Mouse (Mus musculus): ENCODE data around the gene Bpifb5. TPM values are rescaled to one million over a fixed set of nuclear protein-coding genes. Genes with fewer than 3 reads are reported as not detected.
"Not testable (repeated sequence)": the region's sequence is repeated elsewhere in the genome, so short reads cannot be mapped to it uniquely, and the experiment has no call there.

Bpifb5 gene
- polyA plus RNA-seq, 1 experiment from 2014 or later, result not detected

DNA sequence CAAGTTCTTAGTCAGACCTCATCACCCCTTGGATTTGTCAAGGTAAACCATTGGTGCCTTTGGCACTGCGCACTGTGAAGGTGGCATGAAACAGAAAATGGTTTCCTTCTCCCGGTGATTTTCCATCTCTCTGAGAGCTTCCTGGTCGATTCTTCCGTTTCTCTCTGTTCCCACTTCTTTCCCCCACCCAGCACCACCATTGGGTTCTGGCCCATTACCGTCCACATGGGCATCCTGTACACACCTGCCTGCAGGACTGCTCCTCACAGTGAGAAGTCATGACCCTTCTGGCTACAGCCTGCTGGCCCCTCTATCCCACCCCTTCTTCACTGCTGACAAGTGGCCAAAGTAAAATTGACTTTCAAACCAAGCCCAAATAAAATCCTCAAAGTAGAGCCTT is 21.8 kb downstream of the Bpifb5 start:
- 89% methylated on average over 5 of the region's 5 CpGs for WGBS
- no peak for DNase-seq (ENCODE audit: low spot score)
- no peaks in the 10 kb centered on the region for H3K27me3 ChIP-seq (replicated peaks; ENCODE audit: control insufficient read depth, insufficient read depth, low read length)
- H3K4me2 ChIP-seq, result no peak overlapping the region
- no peak overlapping the region for H3K4me3 ChIP-seq (ENCODE audit: low read depth, low read length)
- no peaks in the 10 kb centered on the region for H3K36me3 ChIP-seq (ENCODE audit: control insufficient read depth, insufficient read depth, low read length)
- no peaks in the 10 kb centered on the region for H3K4me1 ChIP-seq (replicated peaks; ENCODE audit: control insufficient read depth, insufficient read depth, low read length)
- ATAC-seq (replicated peaks; ENCODE audit: low FRiP score), result no peak
- H3K9ac ChIP-seq (ENCODE audit: low read depth, low read length), result no peak overlapping the region
- no peaks in the 10 kb centered on the region for H3K9me3 ChIP-seq (ENCODE audit: control insufficient read depth, low read length)
- H3K27ac ChIP-seq (ENCODE audit: low read depth, low read length), result no peak overlapping the region

DNA sequence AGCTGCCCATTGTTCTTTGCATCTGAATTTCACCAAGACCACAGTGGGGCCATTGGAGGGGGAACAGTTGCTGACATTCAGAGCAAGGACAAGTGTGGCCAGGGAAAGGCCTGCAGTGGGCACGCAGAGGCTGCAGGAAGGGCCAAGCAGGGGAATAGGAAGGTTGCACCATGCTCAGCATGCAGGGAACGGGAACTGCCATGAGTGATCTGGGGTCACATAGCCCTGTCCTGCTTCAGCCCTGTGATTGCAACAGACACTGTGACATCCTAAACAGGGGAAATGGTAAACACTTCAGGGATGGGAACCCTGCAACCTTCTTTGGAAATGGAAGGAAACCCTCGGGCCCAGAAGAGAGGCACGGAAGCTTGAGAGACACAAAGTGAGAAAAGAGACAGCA is 31.7 kb downstream of the Bpifb5 start:
- not testable (repeated sequence) for H3K27me3 ChIP-seq (replicated peaks; ENCODE audit: control insufficient read depth, insufficient read depth, low read length); H3K4me2 ChIP-seq; DNase-seq (ENCODE audit: low spot score); H3K36me3 ChIP-seq (ENCODE audit: control insufficient read depth, insufficient read depth, low read length); H3K9me3 ChIP-seq (ENCODE audit: control insufficient read depth, low read length); H3K9ac ChIP-seq (ENCODE audit: low read depth, low read length); H3K4me3 ChIP-seq (ENCODE audit: low read depth, low read length); ATAC-seq (replicated peaks; ENCODE audit: low FRiP score); H3K4me1 ChIP-seq (replicated peaks; ENCODE audit: control insufficient read depth, insufficient read depth, low read length); H3K27ac ChIP-seq (ENCODE audit: low read depth, low read length)
- 82% methylated on average over 2 of the region's 4 CpGs for WGBS

GRCm38 (mm10) chr2:154255770-154256169 is 32.2 kb downstream of the Bpifb5 start:
- H3K9me3 ChIP-seq (ENCODE audit: control insufficient read depth, low read length), result no peaks in the 10 kb centered on the region
- H3K4me1 ChIP-seq (replicated peaks; ENCODE audit: control insufficient read depth, insufficient read depth, low read length), result no peaks in the 10 kb centered on the region
- H3K27ac ChIP-seq (ENCODE audit: low read depth, low read length), result no peak overlapping the region
- H3K36me3 ChIP-seq (ENCODE audit: control insufficient read depth, insufficient read depth, low read length), result no peaks in the 10 kb centered on the region
- DNase-seq (ENCODE audit: low spot score) (no peak), ATAC-seq (replicated peaks; ENCODE audit: low FRiP score) (no peak)
- no peak overlapping the region for H3K9ac ChIP-seq (ENCODE audit: low read depth, low read length)
- no peak overlapping the region for H3K4me2 ChIP-seq
- no peak overlapping the region for H3K4me3 ChIP-seq (ENCODE audit: low read depth, low read length)
- H3K27me3 ChIP-seq (replicated peaks; ENCODE audit: control insufficient read depth, insufficient read depth, low read length), result no peaks in the 10 kb centered on the region
- 75% methylated on average over 4 of the region's 4 CpGs for WGBS

- H3K4me2 ChIP-seq; H3K4me1 ChIP-seq (replicated peaks; ENCODE audit: control insufficient read depth, insufficient read depth, low read length); ATAC-seq (replicated peaks; ENCODE audit: low FRiP score); DNase-seq (ENCODE audit: low spot score); H3K9ac ChIP-seq (ENCODE audit: low read depth, low read length); H3K9me3 ChIP-seq (ENCODE audit: control insufficient read depth, low read length); H3K4me3 ChIP-seq (ENCODE audit: low read depth, low read length); H3K36me3 ChIP-seq (ENCODE audit: control insufficient read depth, insufficient read depth, low read length); H3K27ac ChIP-seq (ENCODE audit: low read depth, low read length); H3K27me3 ChIP-seq (replicated peaks; ENCODE audit: control insufficient read depth, insufficient read depth, low read length): not testable (repeated sequence)
- WGBS, result 74% methylated on average over 5 of the region's 5 CpGs
Observed at GRCm38 (mm10) chr2:154257554-154257953, 34.0 kb downstream of the Bpifb5 start, which contains the start of gene Bpifb9a. TSS of gene Bpifb9a (plus strand) at chr2:154257854.

DNA sequence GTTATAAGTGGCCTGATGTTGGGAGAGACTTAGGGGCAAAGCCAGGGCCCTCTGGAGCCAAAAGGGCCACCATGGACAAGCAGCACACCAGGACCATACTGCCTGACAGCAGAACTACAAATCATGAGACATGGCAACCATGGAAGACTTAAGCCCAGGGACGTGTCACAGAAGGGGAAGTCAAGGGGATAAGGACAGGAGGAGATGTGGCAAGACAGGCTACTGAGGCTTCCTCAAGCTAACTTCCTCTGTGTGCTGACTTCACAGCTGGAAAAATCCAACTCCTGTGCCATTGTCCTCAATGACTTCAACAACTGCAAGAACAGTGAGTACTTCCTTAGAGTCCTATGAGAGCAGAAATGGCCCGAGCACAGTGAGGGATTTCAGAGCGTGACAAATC is 40.9 kb downstream of the Bpifb5 start:
- H3K4me3 ChIP-seq (ENCODE audit: low read depth, low read length); H3K4me2 ChIP-seq; H3K4me1 ChIP-seq (replicated peaks; ENCODE audit: control insufficient read depth, insufficient read depth, low read length); H3K9me3 ChIP-seq (ENCODE audit: control insufficient read depth, low read length); H3K27ac ChIP-seq (ENCODE audit: low read depth, low read length); H3K27me3 ChIP-seq (replicated peaks; ENCODE audit: control insufficient read depth, insufficient read depth, low read length); H3K9ac ChIP-seq (ENCODE audit: low read depth, low read length); H3K36me3 ChIP-seq (ENCODE audit: control insufficient read depth, insufficient read depth, low read length); DNase-seq (ENCODE audit: low spot score); ATAC-seq (replicated peaks; ENCODE audit: low FRiP score): not testable (repeated sequence)
- WGBS, result 60% methylated on average over 2 of the region's 3 CpGs

Other genes starting within 250 kb of the Bpifb5 start
- gene Bpifa6, start 248.8 kb upstream of the Bpifb5 start, polyA plus RNA-seq (2014; fragmentation: Nextera tagmentation; extraction: Ambion mirVana), result not detected in 2 replicates
- not detected in 2 replicates for gene Bpifa2, start 215.5 kb upstream of the Bpifb5 start, polyA plus RNA-seq (2014; fragmentation: Nextera tagmentation; extraction: Ambion mirVana)
- not detected in 2 replicates for gene Bpifa3, start 93.4 kb upstream of the Bpifb5 start, polyA plus RNA-seq (2014; fragmentation: Nextera tagmentation; extraction: Ambion mirVana)
- gene Bpifa1, start 80.9 kb upstream of the Bpifb5 start, polyA plus RNA-seq (2014; fragmentation: Nextera tagmentation; extraction: Ambion mirVana), result 0.32 TPM in 1 of 2 replicates, not detected in the other
- not detected in 2 replicates for gene Bpifa5, start 61.1 kb upstream of the Bpifb5 start, polyA plus RNA-seq (2014; fragmentation: Nextera tagmentation; extraction: Ambion mirVana)
- 0.14 TPM in 1 of 2 replicates, not detected in the other for gene Bpifb1, start 32.9 kb upstream of the Bpifb5 start, polyA plus RNA-seq (2014; fragmentation: Nextera tagmentation; extraction: Ambion mirVana)
- not detected in 2 replicates for gene Bpifb9a, start 34.1 kb downstream of the Bpifb5 start, polyA plus RNA-seq (2014; fragmentation: Nextera tagmentation; extraction: Ambion mirVana)
- gene Bpifb9b, start 83.5 kb downstream of the Bpifb5 start, polyA plus RNA-seq (2014; fragmentation: Nextera tagmentation; extraction: Ambion mirVana), result not detected in 2 replicates
- gene Cdk5rap1, start 149.3 kb downstream of the Bpifb5 start, polyA plus RNA-seq (2014; fragmentation: Nextera tagmentation; extraction: Ambion mirVana), result 23.5 and 23.7 TPM in 2 replicates
- 1.5 and 2.4 TPM in 2 replicates for gene Snta1, start 184.4 kb downstream of the Bpifb5 start, polyA plus RNA-seq (2014; fragmentation: Nextera tagmentation; extraction: Ambion mirVana)
- 23.5 and 23.6 TPM in 2 replicates for gene Cbfa2t2, start 212.7 kb downstream of the Bpifb5 start, polyA plus RNA-seq (2014; fragmentation: Nextera tagmentation; extraction: Ambion mirVana)

Measured in liver, embryonic 11.5 days (tissue).